Mouse (Mus musculus) adrenal gland, postnatal 10 days (tissue): ENCODE data around the gene Pgm5. TPM values are rescaled to one million over a fixed set of nuclear protein-coding genes. Genes with fewer than 3 reads are reported as not detected.

ENCODE experiments used
- DNase-seq: peaks from one replicate; pipeline ENCODE4 v3.0.0; 2021; ENCODE audit warnings: mixed read lengths
- total RNA-seq, 2 experiments: library from RNA; stranded (reverse); gene quantifications; 2 replicates each; pipeline ENCODE4 v1.2.3; 2021

Gene Pgm5
- total RNA-seq, 2 experiments from 2014 or later = 47.4 to 48.7 TPM

- no peak for DNase-seq
Measured at GRCm38 (mm10) chr19:24770345-24770744, 91.3 kb downstream of the Pgm5 start.

GRCm38 (mm10) chr19:24767401-24767800 is 94.3 kb downstream of the Pgm5 start:
- no peak for DNase-seq

DNA sequence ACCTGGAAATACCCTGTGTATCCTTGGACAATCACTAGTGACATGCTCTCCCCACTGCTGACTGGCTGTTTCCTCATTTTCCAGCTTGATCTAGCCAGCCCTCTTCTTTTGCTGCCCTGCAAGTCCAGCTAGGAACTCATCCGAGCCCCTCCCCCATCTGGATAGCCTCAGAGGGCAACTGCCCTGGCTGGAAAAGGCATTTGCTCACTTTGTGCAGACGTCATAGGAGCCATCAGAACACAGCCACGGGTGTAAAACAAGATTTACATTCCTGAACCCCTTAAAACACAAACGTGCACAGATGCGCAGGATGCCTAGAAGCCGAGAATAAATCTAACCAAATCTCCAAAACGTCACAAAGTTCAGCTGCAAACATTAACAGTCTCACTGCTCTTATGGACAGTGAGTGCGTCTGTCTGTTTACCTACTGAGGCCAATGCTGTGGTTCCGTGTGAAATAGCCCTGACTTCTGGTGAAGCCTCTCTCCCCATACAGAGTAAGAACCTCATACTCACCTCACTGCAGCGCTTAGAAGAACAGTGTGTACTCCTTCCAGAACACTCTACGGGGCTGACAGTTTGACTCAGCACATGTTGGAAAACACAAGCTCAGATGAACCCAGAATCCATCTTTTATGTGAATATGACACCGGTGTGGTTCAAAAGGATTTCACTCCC is 99.0 kb downstream of the Pgm5 start:
- DNase-seq = no peak

- no peak for DNase-seq
Measured at GRCm38 (mm10) chr19:24756627-24757026, 105.0 kb downstream of the Pgm5 start.

DNA sequence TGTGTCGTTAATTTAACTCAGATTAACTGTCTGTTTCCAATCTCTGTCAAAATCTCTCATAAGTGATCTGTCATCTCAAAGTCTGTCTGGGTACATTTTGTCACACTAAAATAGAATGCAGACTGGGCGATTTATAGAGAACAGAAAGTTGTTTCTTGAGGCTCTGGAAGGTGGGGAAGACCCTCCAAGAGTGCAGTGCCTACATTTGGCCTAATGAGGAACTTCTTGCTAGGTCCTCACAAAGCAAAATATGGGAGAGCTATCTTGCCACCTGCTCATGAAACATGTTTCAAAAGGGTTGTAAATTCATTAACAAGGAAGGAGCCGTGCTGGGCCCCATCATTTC is 107.2 kb downstream of the Pgm5 start:
- DNase-seq = no peak

DNA sequence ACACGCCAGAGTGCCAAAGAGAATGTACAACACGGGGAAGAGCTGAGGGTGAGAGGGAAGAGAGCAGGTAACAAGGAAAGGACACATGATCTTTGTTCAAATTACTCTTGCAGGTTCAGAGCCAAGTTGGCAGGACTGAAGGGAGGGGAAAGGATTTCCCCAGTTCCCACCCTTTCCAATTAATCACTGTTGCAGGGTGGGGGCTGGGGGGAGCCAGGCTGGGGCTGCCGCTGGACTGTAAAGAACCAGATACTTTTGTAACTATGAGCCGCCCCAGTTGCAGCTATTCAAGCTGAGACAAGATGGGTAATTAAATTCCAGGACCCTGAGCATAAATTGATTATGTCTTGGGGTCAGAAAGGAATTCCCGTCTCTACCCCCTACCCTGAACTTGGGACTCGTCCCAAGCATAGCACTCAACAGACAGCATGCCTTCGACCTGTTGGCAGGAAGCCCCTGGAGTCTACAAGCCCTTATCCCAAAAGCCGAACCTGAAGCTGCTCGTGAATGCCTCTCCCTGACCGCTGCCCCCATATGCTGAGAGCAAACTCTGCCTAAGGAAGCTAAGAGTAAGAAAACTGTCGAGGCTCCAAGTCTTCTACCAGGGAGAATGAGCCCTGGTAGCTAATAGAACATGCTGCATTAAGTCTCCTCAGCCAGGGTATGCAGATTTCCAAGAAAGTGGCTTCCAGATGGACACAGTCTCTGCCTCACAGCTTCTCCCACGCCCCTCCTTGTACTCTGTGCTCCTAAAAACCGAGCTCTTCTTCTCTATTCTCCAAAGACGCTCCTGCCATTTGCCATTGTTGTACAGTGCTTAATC is 107.8 kb downstream of the Pgm5 start:
- no peak for DNase-seq

DNA sequence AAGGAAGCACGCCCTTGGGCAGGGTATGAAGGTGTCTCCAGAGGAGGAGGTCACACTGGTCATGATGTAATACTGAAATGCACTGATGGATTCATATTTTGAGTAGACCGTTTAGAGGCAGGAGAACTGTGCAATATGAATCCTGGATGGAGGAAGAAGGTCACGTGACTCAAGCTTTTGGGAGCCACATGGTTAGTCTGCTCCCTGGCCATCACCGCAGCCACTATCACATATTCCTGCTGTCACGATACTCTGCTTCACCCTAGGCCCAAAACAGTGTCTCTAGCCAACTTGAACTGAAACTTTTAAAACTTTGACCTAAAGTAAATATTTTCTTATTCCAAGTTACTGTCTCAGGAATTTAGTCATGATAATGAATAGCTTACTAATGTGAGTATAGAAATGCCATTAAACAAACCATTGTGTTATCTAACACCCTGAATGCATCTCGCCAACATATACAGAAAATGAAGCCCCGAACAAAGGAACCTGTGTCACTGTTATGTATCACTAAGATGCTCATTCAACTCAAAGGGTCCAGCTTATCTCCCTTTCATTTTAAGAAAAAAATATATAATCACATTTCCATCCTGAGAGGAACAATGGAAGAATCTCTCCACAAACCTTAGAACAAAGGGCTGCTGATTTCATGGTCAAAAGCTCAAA is 108.6 kb downstream of the Pgm5 start:
- no peak for DNase-seq

DNA sequence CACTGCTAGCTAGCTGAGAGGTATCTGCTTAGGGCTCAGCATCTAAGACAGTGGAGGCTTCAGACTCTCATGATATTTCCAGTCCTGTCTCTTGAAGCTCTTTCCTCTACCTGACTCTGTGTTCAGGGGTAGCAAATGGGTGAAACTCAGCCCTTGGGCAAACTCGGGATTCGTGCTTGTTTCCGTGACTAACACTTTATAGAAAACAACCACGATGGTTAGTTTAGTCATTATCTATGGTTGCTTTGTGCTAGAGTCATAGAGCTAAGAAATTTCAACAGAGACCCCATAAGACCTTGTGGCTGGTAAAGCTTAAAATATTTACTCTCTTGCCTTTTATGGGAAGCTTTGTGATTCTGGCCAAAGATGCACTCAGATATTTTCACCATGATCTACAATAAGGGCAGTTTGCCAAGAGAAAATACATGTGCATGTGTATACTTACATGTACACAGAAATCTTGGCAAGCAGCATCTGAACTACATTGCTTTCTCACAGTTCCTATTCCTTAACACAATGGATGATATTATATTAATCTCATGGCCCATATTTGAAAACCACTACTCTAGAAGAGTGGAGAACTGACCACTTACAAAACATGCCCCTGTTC is 115.3 kb downstream of the Pgm5 start:
- DNase-seq = no peak

- DNase-seq = no peak
Measured at GRCm38 (mm10) chr19:24742606-24743005, 119.0 kb downstream of the Pgm5 start.

- DNase-seq = no peak
Measured at GRCm38 (mm10) chr19:24738786-24739185, 122.9 kb downstream of the Pgm5 start.

- DNase-seq = no peak
Measured at GRCm38 (mm10) chr19:24738026-24738425, 123.6 kb downstream of the Pgm5 start.

DNA sequence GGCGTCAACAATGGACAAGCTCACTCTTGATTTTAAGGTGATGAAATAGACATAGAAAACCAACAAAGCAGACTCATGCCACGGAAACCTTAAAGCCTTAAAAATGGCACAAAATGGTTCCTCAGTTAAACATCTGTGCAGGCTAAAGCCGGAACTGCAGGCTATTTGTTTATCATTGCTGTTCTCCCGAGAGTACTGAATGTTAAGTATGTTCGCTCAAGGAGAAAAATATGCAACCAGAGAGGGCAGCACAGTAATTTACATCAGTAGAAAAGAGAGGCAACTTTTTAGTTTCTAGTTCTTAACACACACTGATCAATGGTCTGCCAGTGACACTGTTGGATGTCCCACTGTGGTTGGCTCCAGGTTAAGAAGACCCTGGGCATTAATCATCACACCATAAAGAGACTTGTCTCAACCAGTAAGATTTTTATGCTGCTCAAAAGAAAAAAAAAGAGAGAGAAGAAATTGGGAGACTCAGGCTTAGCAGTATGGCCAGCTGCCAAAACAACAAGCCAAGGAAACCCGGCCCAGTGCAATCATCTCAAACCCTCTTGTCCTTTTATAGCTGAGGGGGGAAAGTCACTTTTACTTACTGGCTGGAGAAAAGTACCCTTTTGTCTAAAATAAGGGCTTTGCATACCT is 126.0 kb downstream of the Pgm5 start:
- peak; percentile 29 for DNase-seq

GRCm38 (mm10) chr19:24730661-24731060 is 131.0 kb downstream of the Pgm5 start:
- peak; percentile 8 for DNase-seq

DNA sequence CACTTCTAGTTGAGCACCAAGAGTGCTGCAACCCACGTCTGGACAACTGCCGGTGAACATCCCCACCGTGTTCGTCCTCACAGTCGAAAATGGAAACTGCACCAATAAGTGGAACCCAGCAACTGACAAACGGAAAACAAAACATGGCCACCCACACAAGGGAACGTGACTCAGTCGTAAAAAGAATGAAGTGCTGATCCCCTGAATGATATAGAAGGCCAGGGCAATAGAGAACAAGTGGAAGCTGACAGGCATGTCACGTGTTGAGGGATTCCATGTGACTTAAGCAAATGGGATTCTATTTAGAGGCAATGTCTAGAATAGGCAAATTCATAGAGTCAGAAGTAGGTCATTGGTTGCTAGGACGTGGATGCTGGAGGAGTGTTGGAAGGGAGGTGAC is 137.3 kb downstream of the Pgm5 start:
- no peak for DNase-seq

GRCm38 (mm10) chr19:24720448-24720847 is 141.2 kb downstream of the Pgm5 start:
- DNase-seq = no peak

DNA sequence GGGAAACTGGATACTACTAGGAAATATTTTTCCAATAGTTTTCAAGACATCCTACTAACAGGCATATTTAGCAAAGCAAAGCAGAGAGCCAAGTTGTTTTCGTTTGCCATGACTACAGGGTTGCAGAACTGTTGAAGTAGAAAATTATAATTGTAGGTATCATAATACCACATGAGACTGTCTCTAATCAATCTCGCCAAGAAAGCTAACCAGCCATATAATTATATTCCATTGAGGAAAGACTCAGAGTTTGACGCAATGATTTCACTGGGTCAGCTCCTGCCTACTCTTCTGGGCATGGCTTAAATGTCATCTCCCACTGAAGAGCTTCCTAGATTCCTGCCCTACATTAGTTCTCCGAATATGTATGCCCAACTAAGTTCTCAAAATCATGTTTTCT is 142.2 kb downstream of the Pgm5 start:
- no peak for DNase-seq

DNA sequence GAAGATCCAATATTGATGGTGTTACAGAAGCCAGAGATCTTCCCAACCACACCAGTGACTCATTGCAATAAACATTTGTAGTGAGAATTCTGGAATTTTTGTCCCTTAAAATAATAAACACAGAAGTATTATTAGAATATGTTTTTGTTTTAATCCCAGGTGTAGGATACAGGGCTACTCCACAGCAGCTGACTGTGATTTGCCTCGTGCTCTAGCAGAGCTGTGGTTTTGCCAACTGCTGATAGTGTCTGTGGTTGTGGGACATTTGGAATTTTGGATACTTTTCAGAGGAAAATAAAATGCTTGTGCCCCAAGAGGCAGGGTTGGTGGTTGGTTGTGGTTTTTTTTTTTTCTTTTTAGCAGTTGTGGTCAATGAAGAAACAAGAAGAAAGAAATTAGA is 143.6 kb downstream of the Pgm5 start:
- no peak for DNase-seq

GRCm38 (mm10) chr19:24716303-24717097 is 145.2 kb downstream of the Pgm5 start:
- DNase-seq = no peak

GRCm38 (mm10) chr19:24708032-24708431 is 153.6 kb downstream of the Pgm5 start:
- DNase-seq = no peak

- no peak for DNase-seq
Measured at GRCm38 (mm10) chr19:24707071-24707906, 154.4 kb downstream of the Pgm5 start.

DNA sequence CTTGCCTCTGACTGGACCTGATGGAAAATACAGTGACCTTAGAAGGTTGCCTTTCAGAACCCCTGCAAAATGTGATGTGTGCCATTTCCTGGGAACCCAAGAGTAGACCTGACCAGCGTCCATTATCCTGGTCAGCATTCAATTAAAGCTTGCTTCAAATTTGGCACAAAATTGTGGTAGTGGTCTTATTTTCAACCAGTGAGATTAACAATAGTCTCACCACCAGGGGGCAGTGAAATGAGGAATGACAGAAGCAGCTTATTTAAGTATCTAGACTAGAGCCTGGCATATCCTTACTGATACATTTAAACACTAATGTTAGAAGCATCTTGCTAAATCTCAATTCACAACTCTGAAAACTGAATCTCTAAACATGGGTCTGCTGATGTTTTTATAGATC is 156.3 kb downstream of the Pgm5 start:
- peak; percentile 53 for DNase-seq
